Mouse (Mus musculus) neural tube, embryonic 15.5 days (tissue): Measurements from ENCODE around the gene Tmem147. TPM values are rescaled to one million over a fixed set of nuclear protein-coding genes. Genes with fewer than 3 reads are reported as not detected.

Source experiments
- ATAC-seq: fragments of 200-750 bp; cut with Nextera tagmentation; 2 replicates; pipeline ENCODE4 v1.8.0; 2017; ENCODE audit warnings: mild to moderate bottlenecking, moderate TSS enrichment, moderate library complexity; ENCODE audit not compliant: low FRiP score
- H3K27ac ChIP-seq: fragments of 300-500 bp; sonication (generic); replicated peaks from 2 replicates; pipeline ENCODE4 v1.5.1; 2015; ENCODE audit warnings: mild to moderate bottlenecking, inconsistent platforms
- H3K27me3 ChIP-seq: fragments of 300-500 bp; sonication (generic); replicated peaks from 2 replicates; pipeline ENCODE4 v1.6.1; 2015; ENCODE audit warnings: inconsistent platforms
- H3K36me3 ChIP-seq: fragments of 300-500 bp; sonication (generic); 2 replicates; pipeline ENCODE4 v1.6.1; 2015; ENCODE audit warnings: inconsistent platforms
- H3K4me1 ChIP-seq: fragments of 300-500 bp; sonication (generic); 2 replicates; pipeline ENCODE4 v1.6.1; 2015; ENCODE audit warnings: inconsistent platforms
- H3K4me2 ChIP-seq: fragments of 300-500 bp; sonication (generic); 2 replicates; pipeline ENCODE4 v1.6.1; 2015; ENCODE audit warnings: inconsistent platforms, mild to moderate bottlenecking, moderate library complexity
- H3K4me3 ChIP-seq: fragments of 300-500 bp; sonication (generic); replicated peaks from 2 replicates; pipeline ENCODE4 v1.5.1; 2015; ENCODE audit warnings: mild to moderate bottlenecking, inconsistent platforms
- H3K9ac ChIP-seq: fragments of 300-500 bp; sonication (generic); replicated peaks from 2 replicates; pipeline ENCODE4 v1.6.1; 2015; ENCODE audit warnings: mild to moderate bottlenecking, inconsistent platforms
- H3K9me3 ChIP-seq: fragments of 300-500 bp; sonication (generic); replicated peaks from 2 replicates; pipeline ENCODE4 v1.6.1; 2016; ENCODE audit warnings: inconsistent platforms
- WGBS: fragments of 180-500 bp; shearing (Covaris S2); methylation state at CpG from one replicate; pipeline ENCODE4 v1.1.7; 2015; ENCODE audit warnings: mixed read lengths; 5-methylcytosine and 5-hydroxymethylcytosine counted together
- polyA plus RNA-seq: library from polyadenylated mRNA; unstranded; fragments of >200 nt; fragmentation: Nextera tagmentation; extraction: Ambion mirVana; gene quantifications from 2 replicates; pipeline ENCODE4 v1.2.1, GENCODE M21; 2015

The Tmem147 gene
- polyA plus RNA-seq, 1 experiment from 2014 or later = 304 TPM

GRCm38 (mm10) chr7:30681897-30682296, 47.4 kb downstream of the Tmem147 start:
- 73% methylated on average over 5 of the region's 5 CpGs for WGBS
- Histone ChIP-seq H3K9me3 (no peaks in the 10 kb centered on the region), H3K9ac (no peak overlapping the region), H3K4me3 (no peak overlapping the region), H3K4me2 (no peak overlapping the region), H3K36me3 (no peaks in the 10 kb centered on the region), H3K4me1 (no peaks in the 10 kb centered on the region), H3K27ac (no peak overlapping the region), H3K27me3 (peaks cover 7% of the 10 kb centered on the region; the same call in 1 of the 2 replicates)
- ATAC-seq = no peak

- Histone ChIP-seq H3K4me3 (no peak overlapping the region), H3K4me1 (no peaks in the 10 kb centered on the region), H3K27ac (no peak overlapping the region), H3K4me2 (no peak overlapping the region), H3K27me3 (peaks cover 7% of the 10 kb centered on the region; the same call in 1 of the 2 replicates), H3K9ac (no peak overlapping the region), H3K36me3 (no peaks in the 10 kb centered on the region), H3K9me3 (no peaks in the 10 kb centered on the region)
- WGBS = 62% methylated on average over 5 of the region's 5 CpGs
- no peak for ATAC-seq
These were observed 50.9 kb downstream of the Tmem147 start for GRCm38 (mm10) chr7:30678263-30678975.

Other genes starting within 250 kb of the Tmem147 start
- 0.42 TPM in 1 of 2 replicates, not detected in the other for gene Prodh2, start 235.9 kb downstream of the Tmem147 start, polyA plus RNA-seq
- gene Arhgap33, start 194.5 kb downstream of the Tmem147 start, polyA plus RNA-seq = 78.7 and 91.1 TPM in 2 replicates
- 8.6 and 11.7 TPM in 2 replicates for gene Hspb6, start 177.4 kb downstream of the Tmem147 start, polyA plus RNA-seq
- gene Proser3, start 177.2 kb downstream of the Tmem147 start, polyA plus RNA-seq = 7.9 and 8.6 TPM in 2 replicates
- 55.6 and 61.8 TPM in 2 replicates for gene Lin37, start 169.7 kb downstream of the Tmem147 start, polyA plus RNA-seq
- gene U2af1l4, start 166.2 kb downstream of the Tmem147 start, polyA plus RNA-seq = 84.2 and 95.2 TPM in 2 replicates
- gene Gm49396, start 166.2 kb downstream of the Tmem147 start, polyA plus RNA-seq = 14.6 and 14.8 TPM in 2 replicates
- gene Psenen, start 165.9 kb downstream of the Tmem147 start, polyA plus RNA-seq = 136 and 139 TPM in 2 replicates
- 4.1 and 4.7 TPM in 2 replicates for gene Igflr1, start 164.1 kb downstream of the Tmem147 start, polyA plus RNA-seq
- gene Kmt2b, start 140.8 kb downstream of the Tmem147 start, polyA plus RNA-seq = 8.5 and 8.8 TPM in 2 replicates
- 0.37 and 0.44 TPM in 2 replicates for gene Zbtb32, start 130.6 kb downstream of the Tmem147 start, polyA plus RNA-seq
- gene Upk1a, start 116.7 kb downstream of the Tmem147 start, polyA plus RNA-seq = 0.87 and 2.3 TPM in 2 replicates
- gene Cox6b1, start 103.4 kb downstream of the Tmem147 start, polyA plus RNA-seq = 1,176 and 1,358 TPM in 2 replicates
- not detected in 2 replicates for gene Etv2, start 93.7 kb downstream of the Tmem147 start, polyA plus RNA-seq
- gene Rbm42, start 79.2 kb downstream of the Tmem147 start, polyA plus RNA-seq = 125 and 129 TPM in 2 replicates
- 22.5 and 29.3 TPM in 2 replicates for gene Haus5, start 64.5 kb downstream of the Tmem147 start, polyA plus RNA-seq
- not detected in 2 replicates for gene Pmis2, start 57.9 kb downstream of the Tmem147 start, polyA plus RNA-seq
- 0.34 TPM in 1 of 2 replicates, not detected in the other for gene 2200002J24Rik, start 30.6 kb downstream of the Tmem147 start, polyA plus RNA-seq
- gene Atp4a, start 17.3 kb downstream of the Tmem147 start, polyA plus RNA-seq = 2.8 and 3.2 TPM in 2 replicates
- gene Gapdhs, start 14.1 kb upstream of the Tmem147 start, polyA plus RNA-seq = 0.73 and 1.0 TPM in 2 replicates
- 1.6 and 2.0 TPM in 2 replicates for gene Sbsn, start 21.9 kb upstream of the Tmem147 start, polyA plus RNA-seq
- 3.7 and 6.2 TPM in 2 replicates for gene Dmkn, start 34.2 kb upstream of the Tmem147 start, polyA plus RNA-seq
- gene Krtdap, start 58.4 kb upstream of the Tmem147 start, polyA plus RNA-seq = 2.4 and 10.4 TPM in 2 replicates
- gene Ffar2, start 94.2 kb upstream of the Tmem147 start, polyA plus RNA-seq = 0.15 and 1.1 TPM in 2 replicates
- gene Ffar3, start 126.6 kb upstream of the Tmem147 start, polyA plus RNA-seq = 0.14 TPM in 1 of 2 replicates, not detected in the other
- not detected in 2 replicates for gene Ffar1, start 132.0 kb upstream of the Tmem147 start, polyA plus RNA-seq
- gene Cd22, start 150.8 kb upstream of the Tmem147 start, polyA plus RNA-seq = 0.10 and 0.11 TPM in 2 replicates
- gene Mag, start 185.3 kb upstream of the Tmem147 start, polyA plus RNA-seq = 4.7 and 4.8 TPM in 2 replicates
- not detected in 2 replicates for gene Hamp2, start 195.1 kb upstream of the Tmem147 start, polyA plus RNA-seq
- not detected in 2 replicates for gene Hamp, start 214.5 kb upstream of the Tmem147 start, polyA plus RNA-seq
- 27.7 and 36.0 TPM in 2 replicates for gene Usf2, start 227.3 kb upstream of the Tmem147 start, polyA plus RNA-seq
- gene Lsr, start 243.9 kb upstream of the Tmem147 start, polyA plus RNA-seq = 19.2 and 37.4 TPM in 2 replicates
- gene Fam187b, start 244.2 kb upstream of the Tmem147 start, polyA plus RNA-seq = 0.20 and 1.4 TPM in 2 replicates